Mouse (Mus musculus) neural tube, embryonic 11.5 days (tissue): ENCODE results near the gene Zdhhc13. TPM values are rescaled to one million over a fixed set of nuclear protein-coding genes. Genes with fewer than 3 reads are reported as not detected.

Experiments
- ATAC-seq: fragments of 200-750 bp; cut with Nextera tagmentation; 2 replicates; pipeline ENCODE4 v1.8.0; 2017; ENCODE audit warnings: moderate number of reproducible peaks, mild to moderate bottlenecking, moderate TSS enrichment, moderate library complexity; ENCODE audit not compliant: insufficient read depth, low FRiP score, low TSS enrichment
- DNase-seq: peaks from one replicate; pipeline ENCODE4 v3.0.0-alpha.2; 2015; ENCODE audit warnings: low spot score
- H3K27ac ChIP-seq: fragments of 300-500 bp; sonication (generic); 2 replicates; pipeline ENCODE4 v1.5.1; 2014; ENCODE audit warnings: low read depth, mild to moderate bottlenecking, low read length
- H3K27me3 ChIP-seq: fragments of 300-500 bp; sonication (generic); 2 replicates; pipeline ENCODE4 v1.6.1; 2014; ENCODE audit warnings: mild to moderate bottlenecking, low read length, mixed read lengths; ENCODE audit not compliant: control insufficient read depth, insufficient read depth
- H3K36me3 ChIP-seq: fragments of 300-500 bp; sonication (generic); 2 replicates; pipeline ENCODE4 v1.6.1; 2014; ENCODE audit warnings: mild to moderate bottlenecking, low read length, moderate library complexity, mixed read lengths; ENCODE audit not compliant: control insufficient read depth, insufficient read depth
- H3K4me1 ChIP-seq: fragments of 300-500 bp; sonication (generic); 2 replicates; pipeline ENCODE4 v1.6.1; 2014; ENCODE audit warnings: low read length, mixed read lengths; ENCODE audit not compliant: control insufficient read depth, insufficient read depth
- H3K4me2 ChIP-seq: fragments of 300-500 bp; sonication (generic); 2 replicates; pipeline ENCODE4 v1.6.1; 2014; ENCODE audit warnings: low read depth, mild to moderate bottlenecking, moderate library complexity
- H3K4me3 ChIP-seq: fragments of 300-500 bp; sonication (generic); 2 replicates; pipeline ENCODE4 v1.5.1; 2014; ENCODE audit warnings: low read depth, low read length
- H3K9ac ChIP-seq: fragments of 300-500 bp; sonication (generic); 2 replicates; pipeline ENCODE4 v1.6.1; 2014; ENCODE audit warnings: mild to moderate bottlenecking, low read length
- H3K9me3 ChIP-seq: fragments of 300-500 bp; sonication (generic); 2 replicates; pipeline ENCODE4 v1.6.1; 2016; ENCODE audit warnings: low read length; ENCODE audit not compliant: control insufficient read depth
- whole genome bisulfite sequencing: fragments of 180-500 bp; shearing (Covaris S2); extraction: QIAGEN DNeasy Blood & Tissue Kit; methylation state at CpG from one replicate; pipeline ENCODE4 v1.1.7; 2014; 5-methylcytosine and 5-hydroxymethylcytosine counted together
- polyA plus RNA-seq: library from polyadenylated mRNA; unstranded; fragments of >200 nt; fragmentation: Nextera tagmentation; extraction: Ambion mirVana; gene quantifications from 2 replicates; pipeline ENCODE4 v1.2.1, GENCODE M21; 2014

The Zdhhc13 gene
- polyA plus RNA-seq, result 39.0 and 41.2 TPM in 2 replicates

- no peak within 1 kb of the TSS; the same call in 1 of the 2 replicates for H3K27ac ChIP-seq
- H3K4me1 ChIP-seq, result no peaks in the 10 kb centered on the region
- H3K9me3 ChIP-seq, result no peaks in the 10 kb centered on the region
- DNase-seq (peak; percentile 93), ATAC-seq (peak; percentile 99)
- H3K4me2 ChIP-seq, result peak within 1 kb of the TSS; percentile 58
- H3K36me3 ChIP-seq, result no peaks in the 10 kb centered on the region
- peak within 1 kb of the TSS; percentile 67 for H3K9ac ChIP-seq
- WGBS, result under 1% methylated on average over 56 of the region's 57 CpGs
- H3K4me3 ChIP-seq, result peak within 1 kb of the TSS; percentile 62
- no peaks in the 10 kb centered on the region for H3K27me3 ChIP-seq
Observed at GRCm38 (mm10) chr7:48788851-48789572, at the start of gene Zdhhc13. Gene Zdhhc13 (plus strand): TSS chr7:48789003.

- Histone ChIP-seq H3K4me2 (peak overlapping the region; percentile 74), H3K9ac (peak overlapping the region; percentile 32; the same call in 1 of the 2 replicates), H3K27me3 (no peaks in the 10 kb centered on the region), H3K36me3 (no peaks in the 10 kb centered on the region), H3K4me3 (peak overlapping the region; percentile 36), H3K27ac (peak overlapping the region; percentile 54), H3K4me1 (no peaks in the 10 kb centered on the region; the same call in 1 of the 2 replicates), H3K9me3 (no peaks in the 10 kb centered on the region)
- WGBS, result 1% methylated on average over 24 of the region's 24 CpGs
- DNase-seq (peak; percentile 87), ATAC-seq (peak; percentile 80)
Observed at GRCm38 (mm10) chr7:48749298-48750163, 39.3 kb upstream of the Zdhhc13 start.

GRCm38 (mm10) chr7:48750164-48750809 lies 38.5 kb upstream of the Zdhhc13 start:
- 60% methylated on average over 8 of the region's 8 CpGs for WGBS
- H3K4me3 ChIP-seq, result no peak overlapping the region
- H3K4me2 ChIP-seq, result no peak overlapping the region
- no peaks in the 10 kb centered on the region for H3K9me3 ChIP-seq
- H3K27ac ChIP-seq, result no peak overlapping the region
- H3K36me3 ChIP-seq, result no peaks in the 10 kb centered on the region
- H3K4me1 ChIP-seq, result no peaks in the 10 kb centered on the region; the same call in 1 of the 2 replicates
- no peaks in the 10 kb centered on the region for H3K27me3 ChIP-seq
- no peak for DNase-seq
- peak; percentile 27; the same call in 1 of the 2 replicates for ATAC-seq
- no peak overlapping the region for H3K9ac ChIP-seq

- H3K4me3 ChIP-seq, result no peak overlapping the region
- no peaks in the 10 kb centered on the region for H3K36me3 ChIP-seq
- ATAC-seq (no peak), DNase-seq (no peak)
- H3K9me3 ChIP-seq, result no peaks in the 10 kb centered on the region
- H3K4me1 ChIP-seq, result no peaks in the 10 kb centered on the region; the same call in 1 of the 2 replicates
- H3K27ac ChIP-seq, result no peak overlapping the region
- 81% methylated on average over 5 of the region's 5 CpGs for whole genome bisulfite sequencing
- no peaks in the 10 kb centered on the region for H3K27me3 ChIP-seq
- no peak overlapping the region for H3K9ac ChIP-seq
- no peak overlapping the region for H3K4me2 ChIP-seq
Observed at GRCm38 (mm10) chr7:48751222-48751621, 37.6 kb upstream of the Zdhhc13 start.

- H3K9ac ChIP-seq, result no peak overlapping the region
- no peak overlapping the region for H3K27ac ChIP-seq
- no peaks in the 10 kb centered on the region for H3K9me3 ChIP-seq
- WGBS, result 88% methylated on average over 3 of the region's 3 CpGs
- no peak overlapping the region for H3K4me2 ChIP-seq
- ATAC-seq, result no peak
- H3K36me3 ChIP-seq, result no peaks in the 10 kb centered on the region
- no peak for DNase-seq
- H3K4me3 ChIP-seq, result no peak overlapping the region
- H3K4me1 ChIP-seq, result no peaks in the 10 kb centered on the region; the same call in 1 of the 2 replicates
- H3K27me3 ChIP-seq, result no peaks in the 10 kb centered on the region
Observed at GRCm38 (mm10) chr7:48754415-48754974, 34.3 kb upstream of the Zdhhc13 start.

- DNase-seq (no peak), ATAC-seq (no peak)
- no peak overlapping the region for H3K27ac ChIP-seq
- H3K9ac ChIP-seq, result no peak overlapping the region
- H3K9me3 ChIP-seq, result no peaks in the 10 kb centered on the region
- WGBS, result 85% methylated on average over 3 of the region's 3 CpGs
- H3K4me2 ChIP-seq, result no peak overlapping the region
- H3K27me3 ChIP-seq, result no peaks in the 10 kb centered on the region
- H3K4me3 ChIP-seq, result no peak overlapping the region
- H3K36me3 ChIP-seq, result no peaks in the 10 kb centered on the region
- H3K4me1 ChIP-seq, result no peaks in the 10 kb centered on the region
Observed at GRCm38 (mm10) chr7:48755825-48756224, 33.0 kb upstream of the Zdhhc13 start.

GRCm38 (mm10) chr7:48756306-48756931 lies 32.4 kb upstream of the Zdhhc13 start:
- H3K4me3 ChIP-seq, result no peak overlapping the region
- ATAC-seq (no peak), DNase-seq (no peak)
- H3K27ac ChIP-seq, result no peak overlapping the region
- H3K9me3 ChIP-seq, result no peaks in the 10 kb centered on the region
- no peak overlapping the region for H3K4me2 ChIP-seq
- H3K27me3 ChIP-seq, result no peaks in the 10 kb centered on the region
- no peaks in the 10 kb centered on the region for H3K4me1 ChIP-seq
- 95% methylated on average over 4 of the region's 4 CpGs for WGBS
- H3K9ac ChIP-seq, result no peak overlapping the region
- H3K36me3 ChIP-seq, result no peaks in the 10 kb centered on the region

- Histone ChIP-seq H3K9ac (no peak overlapping the region), H3K27ac (no peak overlapping the region), H3K27me3 (no peaks in the 10 kb centered on the region), H3K4me2 (no peak overlapping the region), H3K4me3 (no peak overlapping the region), H3K36me3 (no peaks in the 10 kb centered on the region), H3K4me1 (no peaks in the 10 kb centered on the region), H3K9me3 (no peaks in the 10 kb centered on the region)
- DNase-seq, result no peak
- no peak for ATAC-seq
- 88% methylated on average over 1 of the region's 1 CpGs for WGBS
Observed at GRCm38 (mm10) chr7:48758083-48758482, 30.7 kb upstream of the Zdhhc13 start.
